Mouse (Mus musculus) CH12.LX (cell line): ENCODE data around the gene Gm17416.

Experiments used
- CTCF ChIP-seq, 2 experiments: IDR thresholded peaks in 1 of 2; conservative IDR thresholded peaks in 1 of 2; 2 replicates each; pipeline ENCODE4 v1.5.1; 2011 to 2012; ENCODE audit warnings: low read depth in 2 of 2, low read length in 2 of 2, improper control_type of control experiment in 1 of 2, inconsistent platforms in 1 of 2, mild to moderate bottlenecking in 1 of 2, moderate library complexity in 1 of 2
- POLR2A ChIP-seq: IDR thresholded peaks from 2 replicates; pipeline ENCODE4 v1.6.1; 2011; ENCODE audit warnings: low read depth, mild to moderate bottlenecking, improper control_type of control experiment, low read length

DNA sequence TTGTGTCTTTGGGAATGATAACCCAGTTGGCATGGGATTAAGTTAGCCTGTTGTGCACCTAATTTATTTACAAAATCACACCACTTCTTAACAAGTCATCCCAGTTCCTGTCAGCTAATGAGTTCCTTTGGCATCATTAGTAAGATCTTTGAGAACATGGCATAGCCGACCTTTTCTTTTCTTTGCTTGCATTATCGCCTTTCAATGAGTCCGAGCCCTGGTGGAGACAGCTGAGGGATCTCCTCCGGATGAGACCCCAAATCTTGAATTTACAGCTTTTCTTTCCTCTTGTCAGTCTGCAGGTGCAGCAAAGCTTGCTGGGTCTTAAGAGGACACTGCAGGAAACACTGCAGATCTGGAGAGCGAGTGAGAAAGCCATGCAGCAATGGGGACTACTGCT, at the start of gene Gm17416:
- TF ChIP-seq POLR2A (no peak), CTCF (conservative IDR thresholded peaks at IDR 0.05 in 1 of 2, IDR thresholded peaks at IDR 0.05 in 1 of 2; ENCODE audit: low read depth in 2 of 2, low read length in 2 of 2) (no peak)
